Mouse (Mus musculus): Measurements from ENCODE around the gene Tspan4.

The Tspan4 gene

GRCm38 (mm10) chr7:141506278-141506677 lies 31.2 kb downstream of the Tspan4 start:
- Histone ChIP-seq H3K36me3 (ENCODE audit: insufficient read depth, low read length) (peaks cover 47% of the 10 kb centered on the region), H3K4me3 (replicated peaks; ENCODE audit: low read length) (no peak overlapping the region), H3K4me1 (replicated peaks; ENCODE audit: low read depth, low read length) (peaks cover 27% of the 10 kb centered on the region), H3K27me3 (ENCODE audit: insufficient read depth, low read length) (no peaks in the 10 kb centered on the region), H3K9me3 (ENCODE audit: low read length) (no peaks in the 10 kb centered on the region)
- TF ChIP-seq POU5F1 (IDR thresholded peaks at IDR 0.05; ENCODE audit: borderline replicate concordance, low read length) = no peak
- TF ChIP-seq CTCF (conservative IDR thresholded peaks at IDR 0.05; ENCODE audit: low read length) = no peak
- no peak for TF ChIP-seq NANOG (IDR thresholded peaks at IDR 0.05; ENCODE audit: borderline replicate concordance, low read length)

- Histone ChIP-seq H3K36me3 (ENCODE audit: insufficient read depth, low read length) (peaks cover 48% of the 10 kb centered on the region), H3K4me1 (replicated peaks; ENCODE audit: low read depth, low read length) (peaks cover 36% of the 10 kb centered on the region)
- TF ChIP-seq CTCF (conservative IDR thresholded peaks at IDR 0.05; ENCODE audit: low read length) (no peak), NANOG (IDR thresholded peaks at IDR 0.05; ENCODE audit: borderline replicate concordance, low read length) (no peak), POU5F1 (IDR thresholded peaks at IDR 0.05; ENCODE audit: borderline replicate concordance, low read length) (no peak)
Observed at GRCm38 (mm10) chr7:141508160-141508559, 33.1 kb downstream of the Tspan4 start.

GRCm38 (mm10) chr7:141510196-141510595 lies 35.2 kb downstream of the Tspan4 start:
- Histone ChIP-seq H3K9me3 (ENCODE audit: low read length) (no peaks in the 10 kb centered on the region), H3K36me3 (ENCODE audit: insufficient read depth, low read length) (peaks cover 60% of the 10 kb centered on the region), H3K4me3 (replicated peaks; ENCODE audit: low read length) (no peak overlapping the region), H3K4me1 (replicated peaks; ENCODE audit: low read depth, low read length) (peaks cover 40% of the 10 kb centered on the region), H3K27me3 (ENCODE audit: insufficient read depth, low read length) (no peaks in the 10 kb centered on the region)
- TF ChIP-seq CTCF (conservative IDR thresholded peaks at IDR 0.05; ENCODE audit: low read length) (no peak), NANOG (IDR thresholded peaks at IDR 0.05; ENCODE audit: borderline replicate concordance, low read length) (no peak), POU5F1 (IDR thresholded peaks at IDR 0.05; ENCODE audit: borderline replicate concordance, low read length) (no peak)

More at GRCm38 (mm10) chr7:141508160-141508559, 33.1 kb downstream of the Tspan4 start:
- Histone ChIP-seq H3K4me3 (replicated peaks; ENCODE audit: low read length) (no peak overlapping the region), H3K9me3 (ENCODE audit: low read length) (no peaks in the 10 kb centered on the region), H3K27me3 (ENCODE audit: insufficient read depth, low read length) (no peaks in the 10 kb centered on the region)

GRCm38 (mm10) chr7:141510681-141511191 lies 35.7 kb downstream of the Tspan4 start:
- H3K4me1 ChIP-seq (replicated peaks; ENCODE audit: low read depth, low read length) = peaks cover 38% of the 10 kb centered on the region
- H3K27me3 ChIP-seq (ENCODE audit: insufficient read depth, low read length) = no peaks in the 10 kb centered on the region
- TF ChIP-seq POU5F1 (IDR thresholded peaks at IDR 0.05; ENCODE audit: borderline replicate concordance, low read length) (no peak), CTCF (conservative IDR thresholded peaks at IDR 0.05; ENCODE audit: low read length) (no peak), NANOG (IDR thresholded peaks at IDR 0.05; ENCODE audit: borderline replicate concordance, low read length) (no peak)
- H3K36me3 ChIP-seq (ENCODE audit: insufficient read depth, low read length) = peaks cover 63% of the 10 kb centered on the region
- H3K9me3 ChIP-seq (ENCODE audit: low read length) = no peaks in the 10 kb centered on the region
- H3K4me3 ChIP-seq (replicated peaks; ENCODE audit: low read length) = no peak overlapping the region

- Histone ChIP-seq H3K36me3 (ENCODE audit: insufficient read depth, low read length) (peaks cover 65% of the 10 kb centered on the region), H3K9me3 (ENCODE audit: low read length) (no peaks in the 10 kb centered on the region), H3K4me1 (replicated peaks; ENCODE audit: low read depth, low read length) (peaks cover 9% of the 10 kb centered on the region), H3K27me3 (ENCODE audit: insufficient read depth, low read length) (no peaks in the 10 kb centered on the region), H3K4me3 (replicated peaks; ENCODE audit: low read length) (no peak overlapping the region)
- TF ChIP-seq NANOG (IDR thresholded peaks at IDR 0.05; ENCODE audit: borderline replicate concordance, low read length) (no peak), POU5F1 (IDR thresholded peaks at IDR 0.05; ENCODE audit: borderline replicate concordance, low read length) (no peak), CTCF (conservative IDR thresholded peaks at IDR 0.05; ENCODE audit: low read length) (no peak)
Observed at GRCm38 (mm10) chr7:141517638-141518037, 42.6 kb downstream of the Tspan4 start.

GRCm38 (mm10) chr7:141518296-141518695 lies 43.3 kb downstream of the Tspan4 start:
- H3K27me3 ChIP-seq (ENCODE audit: insufficient read depth, low read length) = no peaks in the 10 kb centered on the region
- H3K4me1 ChIP-seq (replicated peaks; ENCODE audit: low read depth, low read length) = peaks cover 7% of the 10 kb centered on the region
- H3K9me3 ChIP-seq (ENCODE audit: low read length) = no peaks in the 10 kb centered on the region
- H3K36me3 ChIP-seq (ENCODE audit: insufficient read depth, low read length) = peaks cover 64% of the 10 kb centered on the region
- TF ChIP-seq NANOG (IDR thresholded peaks at IDR 0.05; ENCODE audit: borderline replicate concordance, low read length) (no peak), CTCF (conservative IDR thresholded peaks at IDR 0.05; ENCODE audit: low read length) (no peak), POU5F1 (IDR thresholded peaks at IDR 0.05; ENCODE audit: borderline replicate concordance, low read length) (no peak)
- H3K4me3 ChIP-seq (replicated peaks; ENCODE audit: low read length) = no peak overlapping the region

- Histone ChIP-seq H3K27me3 (ENCODE audit: insufficient read depth, low read length) (no peaks in the 10 kb centered on the region), H3K4me1 (replicated peaks; ENCODE audit: low read depth, low read length) (0 out of 2 replicates have a peak, but pooled peaks cover 3% of the 10 kb centered on the region), H3K4me3 (replicated peaks; ENCODE audit: low read length) (no peak overlapping the region), H3K36me3 (ENCODE audit: insufficient read depth, low read length) (peaks cover 58% of the 10 kb centered on the region), H3K9me3 (ENCODE audit: low read length) (no peaks in the 10 kb centered on the region)
- no peak for TF ChIP-seq NANOG (IDR thresholded peaks at IDR 0.05; ENCODE audit: borderline replicate concordance, low read length)
- no peak for TF ChIP-seq CTCF (conservative IDR thresholded peaks at IDR 0.05; ENCODE audit: low read length)
- TF ChIP-seq POU5F1 (IDR thresholded peaks at IDR 0.05; ENCODE audit: borderline replicate concordance, low read length) = no peak
Observed at GRCm38 (mm10) chr7:141518926-141519325, 43.9 kb downstream of the Tspan4 start.

GRCm38 (mm10) chr7:141519795-141520194 lies 44.8 kb downstream of the Tspan4 start:
- H3K4me3 ChIP-seq (replicated peaks; ENCODE audit: low read length) = no peak overlapping the region
- H3K36me3 ChIP-seq (ENCODE audit: insufficient read depth, low read length) = peaks cover 57% of the 10 kb centered on the region
- H3K9me3 ChIP-seq (ENCODE audit: low read length) = no peaks in the 10 kb centered on the region
- 0 out of 2 replicates have a peak, but pooled peaks cover 3% of the 10 kb centered on the region for H3K4me1 ChIP-seq (replicated peaks; ENCODE audit: low read depth, low read length)
- H3K27me3 ChIP-seq (ENCODE audit: insufficient read depth, low read length) = no peaks in the 10 kb centered on the region
- TF ChIP-seq CTCF (conservative IDR thresholded peaks at IDR 0.05; ENCODE audit: low read length) (no peak), POU5F1 (IDR thresholded peaks at IDR 0.05; ENCODE audit: borderline replicate concordance, low read length) (no peak), NANOG (IDR thresholded peaks at IDR 0.05; ENCODE audit: borderline replicate concordance, low read length) (no peak)

- 0 out of 2 replicates have a peak, but pooled peaks cover 3% of the 10 kb centered on the region for H3K4me1 ChIP-seq (replicated peaks; ENCODE audit: low read depth, low read length)
- H3K9me3 ChIP-seq (ENCODE audit: low read length) = no peaks in the 10 kb centered on the region
- peaks cover 59% of the 10 kb centered on the region for H3K36me3 ChIP-seq (ENCODE audit: insufficient read depth, low read length)
- H3K4me3 ChIP-seq (replicated peaks; ENCODE audit: low read length) = no peak overlapping the region
- TF ChIP-seq NANOG (IDR thresholded peaks at IDR 0.05; ENCODE audit: borderline replicate concordance, low read length) = no peak
- TF ChIP-seq CTCF (conservative IDR thresholded peaks at IDR 0.05; ENCODE audit: low read length) = no peak
- TF ChIP-seq POU5F1 (IDR thresholded peaks at IDR 0.05; ENCODE audit: borderline replicate concordance, low read length) = no peak
- H3K27me3 ChIP-seq (ENCODE audit: insufficient read depth, low read length) = no peaks in the 10 kb centered on the region
Observed at GRCm38 (mm10) chr7:141523007-141523406, 48.0 kb downstream of the Tspan4 start.

Measured in E14TG2a.4 (cell line).